Mouse (Mus musculus): ENCODE results near the gene Fbxw26.
"Not testable (repeated sequence)": the region's sequence is repeated elsewhere in the genome, so short reads cannot be mapped to it uniquely, and the experiment has no call there.

Gene Fbxw26

GRCm38 (mm10) chr9:109745989-109746388, at the start of gene Fbxw26:
Gene Fbxw26 (minus strand): TSS chr9:109746089.
- not testable (repeated sequence) for ATAC-seq (ENCODE audit: low TSS enrichment)

GRCm38 (mm10) chr9:109795221-109795620, 49.3 kb upstream of the Fbxw26 start:
- ATAC-seq (ENCODE audit: low TSS enrichment): no peak

GRCm38 (mm10) chr9:109790570-109790969, 44.7 kb upstream of the Fbxw26 start, which contains the start of gene Fbxw27:
Gene Fbxw27 (minus strand): TSS chr9:109790670.
- ATAC-seq (ENCODE audit: low TSS enrichment): not testable (repeated sequence)

DNA sequence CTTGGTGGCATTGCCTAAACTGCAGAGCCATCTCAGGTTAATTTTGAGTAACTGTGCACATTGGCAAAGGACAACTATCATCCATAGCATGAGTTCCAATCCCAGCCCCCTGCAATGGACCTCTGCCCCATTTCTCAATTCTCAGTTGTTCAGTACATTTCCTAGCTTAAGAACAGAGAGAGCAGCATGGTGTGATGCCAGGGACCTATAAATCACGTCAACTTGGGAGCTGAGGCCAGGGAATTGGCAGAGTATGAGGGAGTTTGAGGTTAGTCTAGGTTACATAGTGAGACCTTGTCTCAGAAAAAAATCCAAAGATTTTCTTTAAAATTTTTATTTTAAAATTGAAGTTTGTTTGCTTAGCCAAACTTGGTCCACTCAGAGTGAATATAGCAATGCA, 21.0 kb upstream of the Fbxw26 start:
- not testable (repeated sequence) for ATAC-seq (ENCODE audit: low TSS enrichment)

DNA sequence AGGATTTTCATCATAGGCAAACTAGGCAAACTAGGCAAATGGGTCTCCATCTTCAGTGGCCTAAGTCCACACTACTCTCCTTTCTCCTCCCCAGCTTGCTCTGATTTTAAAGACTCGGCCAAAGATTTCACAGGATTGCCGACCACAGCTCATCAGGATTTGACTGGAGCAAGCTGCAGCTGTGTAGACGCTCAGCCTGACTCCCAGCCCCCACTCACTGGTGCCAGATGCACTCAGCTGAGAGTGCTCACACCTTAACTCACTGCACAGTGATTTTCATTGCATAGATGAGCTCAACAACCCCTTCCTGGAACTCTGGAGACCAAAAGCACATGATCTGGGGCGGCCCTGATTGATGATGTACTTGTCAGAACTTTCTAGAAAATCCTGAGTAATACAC, 43.3 kb downstream of the Fbxw26 start, which contains the start of gene Fbxw18:
Gene Fbxw18, minus strand, starts transcription at position 101 of the 400 bp plus-strand sequence.
- ATAC-seq (ENCODE audit: low TSS enrichment): not testable (repeated sequence)

GRCm38 (mm10) chr9:109685299-109685698, 60.6 kb downstream of the Fbxw26 start:
- no peak for ATAC-seq (ENCODE audit: low TSS enrichment)

All from frontal cortex, adult (tissue).